Mouse (Mus musculus) stomach, embryonic 14.5 days (tissue): ENCODE results near the gene Hspb2. TPM values are rescaled to one million over a fixed set of nuclear protein-coding genes. Genes with fewer than 3 reads are reported as not detected.

Experiments
- ATAC-seq: fragments of 200-750 bp; cut with Nextera tagmentation; 2 replicates; pipeline ENCODE4 v1.8.0; 2017; ENCODE audit warnings: low read depth, moderate TSS enrichment; ENCODE audit not compliant: insufficient number of reproducible peaks, insufficient read depth, low FRiP score
- H3K27ac ChIP-seq: fragments of 300-500 bp; sonication (generic); 2 replicates; pipeline ENCODE4 v1.5.1; 2014; ENCODE audit warnings: mild to moderate bottlenecking, low read length, moderate library complexity, mixed read lengths
- H3K27me3 ChIP-seq: fragments of 300-500 bp; sonication (generic); 2 replicates; pipeline ENCODE4 v1.6.1; 2014; ENCODE audit warnings: low read length, control low read depth, mixed read lengths; ENCODE audit not compliant: control insufficient read depth, insufficient read depth
- H3K36me3 ChIP-seq: fragments of 300-500 bp; sonication (generic); 2 replicates; pipeline ENCODE4 v1.6.1; 2014; ENCODE audit warnings: mild to moderate bottlenecking, control low read depth, low read length, moderate library complexity, mixed read lengths; ENCODE audit not compliant: control insufficient read depth, insufficient read depth
- H3K4me1 ChIP-seq: fragments of 300-500 bp; sonication (generic); 2 replicates; pipeline ENCODE4 v1.6.1; 2014; ENCODE audit warnings: low read length, control low read depth, mixed read lengths; ENCODE audit not compliant: control insufficient read depth, insufficient read depth
- H3K4me2 ChIP-seq: fragments of 300-500 bp; sonication (generic); replicated peaks from 2 replicates; pipeline ENCODE4 v1.6.1; 2014; ENCODE audit warnings: low read depth, low read length, control low read depth
- H3K4me3 ChIP-seq: fragments of 300-500 bp; sonication (generic); 2 replicates; pipeline ENCODE4 v1.5.1; 2014; ENCODE audit warnings: low read depth, low read length, control low read depth
- H3K9ac ChIP-seq: fragments of 300-500 bp; sonication (generic); replicated peaks from 2 replicates; pipeline ENCODE4 v1.6.1; 2014; ENCODE audit warnings: low read depth, mild to moderate bottlenecking, control low read depth, low read length, moderate library complexity, mixed read lengths
- H3K9me3 ChIP-seq: fragments of 300-500 bp; sonication (generic); 2 replicates; pipeline ENCODE4 v1.6.1; 2016; ENCODE audit warnings: low read depth, low read length, control low read depth; ENCODE audit not compliant: control insufficient read depth
- WGBS: fragments of 180-500 bp; shearing (Covaris S2); extraction: QIAGEN DNeasy Blood & Tissue Kit; methylation state at CpG from one replicate; pipeline ENCODE4 v1.1.7; 2014; 5-methylcytosine and 5-hydroxymethylcytosine counted together
- polyA plus RNA-seq: library from polyadenylated mRNA; unstranded; fragments of >200 nt; fragmentation: Nextera tagmentation; extraction: Ambion mirVana; gene quantifications from 2 replicates; pipeline ENCODE4 v1.2.1, GENCODE M21; 2014

The Hspb2 gene
- polyA plus RNA-seq = 1.5 and 3.2 TPM in 2 replicates

DNA sequence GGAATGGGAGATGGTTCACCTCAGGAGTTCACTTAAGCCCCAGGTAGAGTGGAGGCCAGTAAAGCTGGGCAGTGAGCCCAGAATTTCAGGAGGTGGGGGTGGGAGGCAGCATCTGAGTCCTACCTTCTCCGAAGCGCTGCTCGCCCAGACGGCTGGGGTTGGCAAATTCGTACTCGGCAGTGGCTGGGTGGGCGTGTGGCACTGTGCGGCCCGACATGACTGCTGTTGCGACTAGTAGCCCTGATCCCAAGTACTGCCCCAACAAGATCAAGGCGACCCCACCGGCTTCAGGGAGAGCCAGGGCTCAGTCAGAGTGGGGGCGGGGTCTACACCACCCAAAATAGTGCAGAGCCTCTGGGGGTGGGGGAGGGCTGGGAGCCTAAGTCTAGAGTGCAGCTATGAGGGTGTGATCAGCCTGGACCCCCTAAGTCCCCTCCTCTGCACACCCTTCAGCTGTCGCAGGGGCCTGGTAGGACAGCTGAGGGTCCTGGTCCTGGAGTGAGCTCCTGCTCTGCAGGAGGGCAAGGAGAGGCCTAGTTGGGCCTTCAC is at the start of gene Hspb2:
TSS of gene Hspb2 (minus strand) at position 301 of the 549 bp plus-strand sequence.
- H3K9me3 ChIP-seq = no peaks in the 10 kb centered on the region
- H3K36me3 ChIP-seq = no peaks in the 10 kb centered on the region
- ATAC-seq = peak; percentile 42; the same call in 1 of the 2 replicates
- H3K9ac ChIP-seq = no peak within 1 kb of the TSS
- H3K27me3 ChIP-seq = no peaks in the 10 kb centered on the region
- 0 out of 2 replicates have a peak within 1 kb of the TSS, but pooled peaks have one; percentile 16 for H3K4me2 ChIP-seq
- no peak within 1 kb of the TSS; the same call in 1 of the 2 replicates for H3K4me3 ChIP-seq
- peak within 1 kb of the TSS; percentile 52; the same call in 1 of the 2 replicates for H3K27ac ChIP-seq
- WGBS = 56% methylated on average over 14 of the region's 14 CpGs
- peaks cover 7% of the 10 kb centered on the region; the same call in 1 of the 2 replicates for H3K4me1 ChIP-seq

DNA sequence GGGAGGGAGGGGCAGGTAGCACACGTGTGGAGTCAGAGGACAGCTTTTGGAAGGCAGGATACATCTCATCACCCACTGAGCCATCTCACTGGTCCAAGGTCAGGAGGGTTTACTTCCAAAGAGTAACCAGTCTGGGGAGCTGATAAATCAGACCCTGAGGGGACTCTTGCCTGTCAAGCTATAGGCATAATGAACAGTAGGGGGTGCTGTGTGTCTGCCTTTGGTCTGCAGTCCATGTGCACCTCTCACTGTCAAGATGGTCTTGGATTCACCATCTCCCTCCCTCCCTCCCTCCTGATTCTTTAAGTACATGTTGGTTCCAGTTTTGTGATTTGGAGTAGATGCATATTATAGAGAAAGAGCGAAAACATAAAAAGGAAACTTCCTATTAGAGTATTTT is 48.8 kb upstream of the Hspb2 start:
- peaks cover 29% of the 10 kb centered on the region for H3K36me3 ChIP-seq
- ATAC-seq = no peak
- WGBS = 54% methylated on average over 2 of the region's 2 CpGs

DNA sequence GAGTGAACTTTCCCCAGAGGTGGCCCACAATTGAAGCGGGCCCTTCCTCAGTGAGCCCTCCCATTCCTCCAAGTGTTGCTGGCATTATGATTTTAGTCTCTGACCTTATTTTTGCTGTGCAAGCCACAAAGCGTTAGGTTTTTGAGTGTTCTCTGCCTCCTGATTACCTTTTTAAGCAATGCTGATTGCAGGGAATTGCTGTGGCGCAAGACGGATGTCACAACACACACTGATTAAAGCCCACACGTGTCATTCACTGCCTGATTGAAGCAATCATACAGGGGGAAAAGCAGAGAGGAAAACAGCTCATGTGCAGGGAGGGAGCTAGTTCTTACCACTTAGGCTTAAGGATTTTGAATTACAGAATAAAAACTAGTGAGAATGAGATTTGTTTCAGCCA is 46.2 kb upstream of the Hspb2 start:
- no peak overlapping the region for H3K4me2 ChIP-seq
- H3K36me3 ChIP-seq = peaks cover 28% of the 10 kb centered on the region
- WGBS = 87% methylated on average over 5 of the region's 5 CpGs
- H3K4me3 ChIP-seq = no peak overlapping the region
- no peaks in the 10 kb centered on the region for H3K27me3 ChIP-seq
- H3K9ac ChIP-seq = no peak overlapping the region
- H3K9me3 ChIP-seq = no peaks in the 10 kb centered on the region
- H3K4me1 ChIP-seq = no peaks in the 10 kb centered on the region
- no peak overlapping the region for H3K27ac ChIP-seq
- ATAC-seq = no peak

More for the DNA sequence above, 48.8 kb upstream of the Hspb2 start:
- Histone ChIP-seq H3K4me2 (no peak overlapping the region), H3K9ac (no peak overlapping the region), H3K9me3 (no peaks in the 10 kb centered on the region), H3K4me3 (no peak overlapping the region), H3K4me1 (no peaks in the 10 kb centered on the region), H3K27ac (no peak overlapping the region), H3K27me3 (no peaks in the 10 kb centered on the region)

DNA sequence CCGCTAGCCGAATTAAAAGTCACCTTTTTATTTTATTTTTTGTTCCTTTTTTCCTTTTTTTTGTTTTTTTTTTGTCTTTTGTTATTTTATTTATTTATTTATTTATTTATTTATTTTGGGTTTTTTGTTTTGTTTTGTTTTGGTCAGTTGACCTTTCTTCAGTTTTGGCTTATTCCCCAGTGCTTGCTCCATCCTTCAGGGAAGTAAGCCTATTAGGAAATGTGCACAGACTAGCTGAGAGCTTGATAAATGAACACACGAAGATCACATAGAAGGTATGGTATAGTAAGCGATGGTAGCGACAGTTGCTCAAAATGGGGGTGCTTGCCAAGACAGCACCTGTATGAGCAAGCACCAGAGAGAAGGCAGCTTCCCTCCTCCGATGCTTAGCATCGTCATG is 45.5 kb upstream of the Hspb2 start:
- Histone ChIP-seq H3K9me3 (no peaks in the 10 kb centered on the region), H3K27me3 (no peaks in the 10 kb centered on the region), H3K9ac (no peak overlapping the region), H3K36me3 (peaks cover 26% of the 10 kb centered on the region), H3K4me3 (no peak overlapping the region), H3K4me1 (no peaks in the 10 kb centered on the region), H3K4me2 (no peak overlapping the region), H3K27ac (no peak overlapping the region)
- no peak for ATAC-seq
- WGBS = 94% methylated on average over 7 of the region's 7 CpGs

DNA sequence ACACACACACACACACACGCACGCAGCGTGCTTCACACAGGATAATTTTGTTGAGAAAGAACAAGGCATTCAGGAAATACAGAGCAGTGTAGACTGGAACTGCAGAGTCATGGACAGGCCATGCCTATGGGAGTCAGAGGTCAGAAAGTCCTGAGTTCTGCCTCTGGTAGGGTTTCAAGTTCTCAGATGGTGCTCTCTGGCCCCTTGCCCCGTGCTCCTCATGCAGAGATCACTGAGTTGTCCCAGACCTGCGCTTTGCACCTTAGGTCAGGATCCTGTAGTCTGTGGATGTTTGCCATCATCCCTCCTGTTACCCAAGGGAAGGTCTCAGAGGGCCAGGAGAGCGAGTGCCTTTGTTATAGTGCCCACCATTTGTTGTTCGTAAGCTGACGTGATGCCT is 44.6 kb upstream of the Hspb2 start:
- Histone ChIP-seq H3K4me3 (no peak overlapping the region), H3K36me3 (peaks cover 29% of the 10 kb centered on the region), H3K9ac (no peak overlapping the region), H3K27me3 (no peaks in the 10 kb centered on the region), H3K9me3 (no peaks in the 10 kb centered on the region), H3K4me1 (no peaks in the 10 kb centered on the region), H3K27ac (no peak overlapping the region), H3K4me2 (no peak overlapping the region)
- ATAC-seq = no peak
- WGBS = 90% methylated on average over 8 of the region's 8 CpGs

DNA sequence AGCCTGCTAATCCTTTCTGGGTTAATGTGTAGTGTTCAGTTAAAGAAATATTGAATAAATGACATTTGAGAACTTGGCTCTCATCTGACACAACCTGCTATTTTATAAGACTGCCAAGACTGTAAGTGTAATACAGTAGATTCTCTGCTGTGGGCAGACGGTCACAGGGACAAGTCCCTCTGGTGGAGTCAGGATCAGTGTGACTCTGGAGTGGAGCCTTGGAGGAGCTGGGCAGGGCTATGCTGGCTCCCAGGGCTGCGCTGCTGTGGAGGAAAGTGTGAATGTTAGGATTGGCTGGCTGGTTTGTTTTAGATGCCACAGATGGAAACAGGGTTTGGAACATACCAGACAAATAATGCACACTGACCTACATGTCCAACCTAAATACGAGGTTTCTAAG is 43.1 kb upstream of the Hspb2 start:
- Histone ChIP-seq H3K4me1 (no peaks in the 10 kb centered on the region), H3K4me3 (no peak overlapping the region), H3K9me3 (no peaks in the 10 kb centered on the region), H3K4me2 (no peak overlapping the region), H3K9ac (no peak overlapping the region), H3K36me3 (peaks cover 28% of the 10 kb centered on the region), H3K27ac (no peak overlapping the region), H3K27me3 (no peaks in the 10 kb centered on the region)
- 96% methylated on average over 3 of the region's 3 CpGs for WGBS
- no peak for ATAC-seq

DNA sequence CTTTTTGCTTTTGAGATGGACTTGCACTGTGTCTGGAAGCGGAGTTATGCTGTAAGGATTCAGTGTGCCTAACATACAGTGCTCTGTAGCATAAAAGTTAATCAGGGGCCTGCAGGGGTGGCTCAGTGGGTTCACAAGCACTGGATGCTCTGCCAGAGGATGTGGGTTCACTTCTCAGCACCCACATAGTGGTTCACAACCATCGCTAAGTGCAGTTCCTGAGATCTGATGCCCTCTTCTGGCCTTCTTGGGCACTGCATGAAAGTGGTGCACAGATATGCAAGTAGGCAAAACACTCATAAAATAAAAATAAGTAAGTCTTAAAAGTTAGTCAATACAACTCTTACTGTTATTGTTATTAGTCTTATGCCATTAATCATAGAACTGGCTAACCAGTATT is 30.0 kb upstream of the Hspb2 start:
- 85% methylated on average over 2 of the region's 2 CpGs for WGBS
- no peaks in the 10 kb centered on the region for H3K4me1 ChIP-seq
- H3K4me2 ChIP-seq = no peak overlapping the region
- H3K9me3 ChIP-seq = no peaks in the 10 kb centered on the region
- no peaks in the 10 kb centered on the region for H3K27me3 ChIP-seq
- peaks cover 53% of the 10 kb centered on the region for H3K36me3 ChIP-seq
- no peak overlapping the region for H3K9ac ChIP-seq
- no peak overlapping the region for H3K27ac ChIP-seq
- ATAC-seq = no peak
- no peak overlapping the region for H3K4me3 ChIP-seq

DNA sequence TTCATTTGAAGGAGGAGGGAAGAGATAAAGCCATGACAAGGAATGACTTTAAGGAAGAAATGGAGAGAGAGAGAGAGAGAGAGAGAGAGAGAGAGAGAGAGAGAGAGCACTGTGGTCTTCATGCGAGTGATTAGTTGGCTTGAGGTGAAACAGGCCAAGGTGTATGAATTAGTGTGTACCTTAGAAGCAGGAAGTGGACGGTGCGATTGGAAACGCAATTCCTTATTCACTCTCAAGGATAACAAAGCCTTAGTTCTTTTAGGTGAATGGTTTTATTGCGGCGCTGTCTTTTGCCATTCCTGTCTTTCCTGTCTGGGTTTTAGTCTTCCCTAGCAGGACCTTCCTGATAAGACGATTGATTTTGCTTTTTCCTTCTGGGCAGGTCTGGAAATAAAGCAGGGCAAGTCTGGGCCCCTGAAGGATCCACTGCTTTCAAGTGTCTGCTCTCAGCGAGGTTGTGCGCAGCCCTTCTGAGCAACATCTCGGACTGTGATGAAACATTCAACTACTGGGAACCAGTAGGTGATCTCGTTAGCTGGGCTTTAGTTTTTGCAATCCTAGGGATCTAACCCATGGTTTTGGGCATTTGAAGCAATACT is 24.1 kb upstream of the Hspb2 start:
- Histone ChIP-seq H3K4me1 (peaks cover 13% of the 10 kb centered on the region; the same call in 1 of the 2 replicates), H3K9ac (peak overlapping the region; percentile 85), H3K4me2 (peak overlapping the region; percentile 91), H3K27ac (no peak overlapping the region), H3K4me3 (peak overlapping the region; percentile 94), H3K9me3 (no peaks in the 10 kb centered on the region), H3K27me3 (no peaks in the 10 kb centered on the region), H3K36me3 (peaks cover 24% of the 10 kb centered on the region)
- ATAC-seq = no peak
- 47% methylated on average over 11 of the region's 11 CpGs for WGBS
